Mouse (Mus musculus) gastrocnemius, postnatal 36 days (tissue): ENCODE data around the gene Plce1. TPM values are rescaled to one million over a fixed set of nuclear protein-coding genes. Genes with fewer than 3 reads are reported as not detected.
"Not testable (repeated sequence)": the region's sequence is repeated elsewhere in the genome, so short reads cannot be mapped to it uniquely, and the experiment has no call there.

Experiments
- DNase-seq, 2 experiments: peaks; one replicate each; pipeline ENCODE4 v3.0.0; 2022
- intact Hi-C: fragments of 180-260 bp; cut with DNase I; formaldehyde crosslinking; loops from one replicate; pipeline ENCODE4 v1.15.1; 2025
- total RNA-seq, 2 experiments: library from RNA; stranded (reverse); gene quantifications; 2 replicates each; pipeline ENCODE4 v1.2.3; 2021

Gene Plce1
- total RNA-seq, 2 experiments from 2014 or later, result 7.2 to 9.3 TPM

DNA sequence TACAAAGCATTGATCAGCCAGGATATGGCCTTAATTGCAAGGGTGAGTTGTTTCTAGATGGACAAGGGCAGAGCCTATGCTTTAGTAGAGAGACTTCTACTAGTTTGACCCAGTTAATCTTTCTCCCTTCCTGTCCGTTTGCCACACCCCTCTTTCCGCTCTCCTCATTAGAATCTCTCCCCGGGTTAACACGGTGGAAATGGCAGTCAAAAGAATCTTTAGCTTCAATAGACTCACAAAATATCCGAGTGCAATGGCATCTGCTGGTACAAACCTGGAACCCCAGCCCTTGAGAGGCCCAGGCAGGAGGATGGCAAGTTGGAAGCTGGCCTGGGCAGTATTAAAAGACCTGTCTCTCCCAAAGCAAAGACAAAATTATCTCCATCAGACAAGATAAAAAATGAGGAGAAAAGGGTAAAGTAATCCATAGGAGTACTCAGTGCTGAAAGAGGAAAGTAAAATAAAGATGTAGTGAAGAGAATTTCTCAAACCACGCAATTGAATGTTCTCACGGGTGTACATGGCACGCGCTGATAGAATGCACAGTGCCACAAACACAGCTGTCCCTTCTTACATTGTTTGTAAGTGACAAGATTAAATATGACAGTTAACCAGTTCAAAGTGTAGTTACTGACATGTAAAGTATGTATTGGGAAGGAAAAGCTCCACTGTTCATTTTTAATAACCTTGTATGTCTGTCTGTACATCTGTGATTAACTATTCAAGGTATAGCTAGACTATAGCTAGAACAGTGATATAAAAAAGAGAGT, 145.5 kb downstream of the Plce1 start:
- intact Hi-C loops, result no loop called here

DNA sequence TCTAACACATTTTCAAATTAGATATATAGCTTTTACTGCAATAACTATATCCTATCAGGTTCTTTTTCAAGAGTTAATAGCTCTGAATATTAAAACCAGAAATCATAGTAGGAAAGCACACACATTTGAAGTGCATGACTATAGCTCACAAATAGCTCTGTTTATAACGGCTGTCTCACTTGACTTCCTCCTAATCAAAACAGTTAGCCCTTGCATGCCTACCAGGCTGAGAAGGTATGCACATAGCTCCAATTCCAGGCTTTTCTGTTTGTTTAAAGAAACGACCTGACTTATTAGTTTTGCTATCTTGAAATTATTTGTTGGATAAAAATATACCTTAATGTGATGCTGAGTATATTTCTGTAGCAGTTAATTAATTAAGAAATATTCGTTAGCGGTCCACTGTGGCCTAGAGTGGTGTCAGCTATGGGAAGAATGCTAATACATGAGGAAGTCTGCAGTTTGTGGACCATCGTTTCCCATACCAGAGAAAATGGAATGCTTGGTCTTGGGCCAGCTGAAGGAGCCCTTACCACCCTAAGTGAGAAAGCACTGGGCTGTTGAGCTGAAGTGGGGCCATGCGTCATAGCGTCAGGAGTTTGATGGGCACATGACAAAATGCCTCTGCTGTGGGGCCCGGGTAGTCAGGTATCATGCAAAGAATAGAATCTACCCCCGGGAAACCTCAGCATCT, 146.3 kb downstream of the Plce1 start:
- intact Hi-C loops, result no loop called here
- no peak for DNase-seq

More for the DNA sequence above, 145.5 kb downstream of the Plce1 start:
- no peak for DNase-seq

DNA sequence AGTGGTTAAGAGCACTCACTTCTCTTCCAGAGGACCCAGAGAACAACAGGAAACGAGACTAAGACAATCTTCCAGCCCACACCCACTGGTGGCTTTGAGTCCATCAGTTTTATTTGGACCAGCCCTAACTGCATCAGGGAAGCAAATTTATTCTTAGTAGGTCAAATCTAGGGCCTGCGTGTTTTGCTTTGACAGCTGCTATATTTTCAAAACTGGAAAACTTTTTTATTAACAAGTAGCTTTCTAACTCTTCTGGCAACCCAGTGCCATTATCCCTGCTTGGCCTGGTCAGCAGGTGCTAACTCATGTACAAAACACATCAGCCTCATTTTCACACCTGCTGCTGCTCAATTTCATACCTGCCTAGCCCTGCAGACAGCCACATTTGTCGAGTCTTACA, 151.3 kb downstream of the Plce1 start:
- intact Hi-C loops, result no loop called here
- no peak for DNase-seq

- intact Hi-C loops, result no loop called here
- no peak for DNase-seq
Measured at GRCm38 (mm10) chr19:38633306-38633705, 152.4 kb downstream of the Plce1 start.

GRCm38 (mm10) chr19:38639050-38639449, 158.1 kb downstream of the Plce1 start:
- DNase-seq, result no peak
- intact Hi-C loops, result no loop called here

GRCm38 (mm10) chr19:38639805-38640204, 158.9 kb downstream of the Plce1 start:
- peak; percentile 49 to 51 for DNase-seq

GRCm38 (mm10) chr19:38642515-38642914, 161.6 kb downstream of the Plce1 start:
- intact Hi-C loops, DNase-seq: not testable (repeated sequence)

More at GRCm38 (mm10) chr19:38639805-38640204, 158.9 kb downstream of the Plce1 start:
- intact Hi-C loops, result no loop called here

GRCm38 (mm10) chr19:38644871-38645595, 164.1 kb downstream of the Plce1 start:
- intact Hi-C loops, result no loop called here
- no peak for DNase-seq

DNA sequence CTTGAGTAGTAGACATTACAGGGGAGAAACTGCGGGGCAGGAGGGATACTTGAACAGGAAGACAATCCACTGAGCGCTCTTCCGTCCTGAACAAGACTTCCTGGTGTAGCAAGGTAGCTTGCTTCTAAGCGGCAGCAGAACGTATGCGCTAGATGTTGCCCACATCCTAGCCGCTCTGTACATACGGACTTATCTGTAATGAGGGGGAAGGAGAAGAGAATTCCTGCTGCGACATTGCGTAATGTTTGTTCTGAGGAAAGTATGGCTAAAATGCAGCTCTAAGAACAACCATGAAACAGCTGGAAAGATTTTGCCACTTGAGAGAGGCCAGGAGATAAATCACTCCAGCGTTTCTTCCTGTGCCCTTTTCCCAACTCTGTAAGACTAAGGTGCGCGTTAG, 177.1 kb downstream of the Plce1 start:
- DNase-seq, result no peak
- intact Hi-C loops, result no loop called here

DNA sequence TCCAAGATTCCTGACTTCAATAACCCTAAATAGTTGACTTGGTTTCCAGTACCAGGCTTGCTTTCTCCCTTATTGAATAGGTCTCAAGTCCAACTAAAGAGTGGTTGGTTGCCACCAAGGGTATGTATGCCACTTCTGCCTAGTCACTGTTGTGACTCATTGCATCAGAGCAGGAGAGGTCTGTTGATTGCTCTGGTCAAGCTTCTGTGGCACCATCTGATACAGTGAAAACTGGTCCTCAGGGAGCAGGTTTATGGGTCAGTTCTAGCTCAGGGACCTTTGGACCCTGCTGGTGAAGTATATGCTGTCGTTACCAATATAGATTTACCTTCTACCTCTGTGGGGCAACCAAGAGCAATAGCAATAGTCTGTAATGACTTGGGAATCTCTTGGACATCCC, 184.5 kb downstream of the Plce1 start:
- intact Hi-C loops, result no loop called here
- no peak for DNase-seq

- DNase-seq, result no peak
- intact Hi-C loops, result no loop called here
Measured at GRCm38 (mm10) chr19:38672015-38672600, 191.2 kb downstream of the Plce1 start.

- intact Hi-C loops, result no loop called here
- DNase-seq, result no peak
Measured at GRCm38 (mm10) chr19:38673936-38674335, 193.0 kb downstream of the Plce1 start.

GRCm38 (mm10) chr19:38678655-38679054, 197.7 kb downstream of the Plce1 start:
- intact Hi-C loops, result no loop called here

GRCm38 (mm10) chr19:38679520-38679919, 198.6 kb downstream of the Plce1 start:
- intact Hi-C loops, result no loop called here
- DNase-seq, result no peak

More at GRCm38 (mm10) chr19:38678655-38679054, 197.7 kb downstream of the Plce1 start:
- no peak for DNase-seq

DNA sequence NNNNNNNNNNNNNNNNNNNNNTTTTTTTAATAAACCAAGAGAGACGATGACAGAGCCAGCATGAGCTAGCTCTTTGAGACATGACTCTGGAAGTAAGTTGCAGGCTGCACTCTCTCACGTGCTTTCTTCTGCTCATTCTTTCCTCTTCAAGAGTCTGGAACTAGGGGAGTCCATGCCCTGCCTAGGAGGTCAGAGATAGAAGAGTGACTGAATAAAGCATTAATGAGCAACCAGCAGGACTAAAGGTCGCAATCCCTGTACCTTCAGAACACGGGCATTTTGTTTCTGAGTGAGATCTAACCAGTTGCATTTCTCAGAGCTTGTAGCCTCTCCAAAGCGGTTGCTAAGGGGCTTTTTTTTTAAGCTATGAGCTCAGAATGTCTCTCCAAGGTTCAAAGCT, 206.4 kb downstream of the Plce1 start:
- intact Hi-C loops, result no loop called here
- no peak for DNase-seq

DNA sequence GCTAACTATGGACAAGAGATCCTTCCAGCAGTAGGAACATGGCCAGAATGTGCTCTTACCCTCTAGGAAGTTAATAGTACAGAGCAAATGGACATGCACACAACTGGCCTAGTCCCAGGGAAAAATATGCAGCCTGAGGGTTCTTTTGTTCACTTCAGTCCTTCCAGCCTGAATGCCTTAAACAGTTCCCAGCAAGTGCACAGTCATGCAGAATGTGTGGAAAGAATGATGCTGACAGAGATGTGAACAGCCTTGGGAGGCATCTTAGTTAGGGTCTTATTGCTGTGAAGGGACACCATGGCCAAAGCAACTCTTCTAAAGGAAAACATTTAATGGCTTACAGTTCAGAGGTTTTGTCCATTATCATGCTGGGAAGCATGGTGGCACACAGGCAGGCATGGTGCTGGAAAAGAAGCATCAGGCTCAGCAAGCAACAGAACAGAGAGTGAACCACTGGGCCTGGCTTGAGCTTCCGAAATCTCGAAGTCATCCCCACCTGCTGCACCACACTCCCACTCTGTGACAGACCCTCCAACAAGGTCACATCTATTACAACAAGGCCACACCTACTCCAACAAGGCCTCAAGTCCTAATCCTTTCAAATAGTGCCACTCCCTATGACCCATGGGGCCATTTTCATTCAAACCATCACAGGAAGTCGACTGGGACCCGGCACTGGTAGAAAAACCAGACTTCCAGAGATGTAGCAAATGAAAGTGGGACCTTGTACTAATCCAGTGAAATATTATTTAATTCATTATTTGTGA, 208.0 kb downstream of the Plce1 start:
- intact Hi-C loops, result no loop called here
- no peak for DNase-seq

GRCm38 (mm10) chr19:38690276-38690675, 209.4 kb downstream of the Plce1 start:
- intact Hi-C loops, result no loop called here
- no peak for DNase-seq

DNA sequence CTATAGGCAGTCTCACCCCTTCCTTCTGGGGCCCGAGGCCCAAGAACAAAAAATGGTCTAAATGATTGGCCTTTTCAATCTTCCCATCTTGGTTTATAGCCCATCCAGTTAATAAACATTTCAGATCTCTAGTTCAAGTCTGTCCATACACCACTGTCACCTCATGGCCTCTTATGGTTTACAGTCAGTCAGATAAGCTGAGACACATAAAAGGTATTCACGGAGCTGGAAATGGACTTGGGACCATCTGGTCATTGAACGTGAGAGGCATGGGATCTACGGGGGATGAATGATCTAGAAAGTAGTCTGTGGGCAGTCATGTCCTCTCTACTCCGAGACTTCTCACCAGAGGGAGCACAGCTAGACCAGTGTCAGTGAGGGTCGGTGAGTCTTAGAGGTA, 210.6 kb downstream of the Plce1 start:
- intact Hi-C loops, result no loop called here
- DNase-seq, result no peak

- DNase-seq, result no peak
- intact Hi-C loops, result no loop called here
Measured at GRCm38 (mm10) chr19:38693331-38693730, 212.4 kb downstream of the Plce1 start.

- intact Hi-C loops, result no loop called here
- no peak for DNase-seq
Measured at GRCm38 (mm10) chr19:38693769-38694168, 212.9 kb downstream of the Plce1 start.
